Mouse (Mus musculus) lung, adult 18-20 months (tissue): ENCODE results near the gene Kdsr.
"Not testable (repeated sequence)": the region's sequence is repeated elsewhere in the genome, so short reads cannot be mapped to it uniquely, and the experiment has no call there.

Source experiments
- DNase-seq, 2 experiments: peaks; one replicate each; pipeline ENCODE4 v3.0.0; 2022; ENCODE audit warnings: mixed read lengths in 2 of 2

Kdsr gene

GRCm38 (mm10) chr1:106738092-106738491 is 21.4 kb downstream of the Kdsr start:
- no peak for DNase-seq

DNA sequence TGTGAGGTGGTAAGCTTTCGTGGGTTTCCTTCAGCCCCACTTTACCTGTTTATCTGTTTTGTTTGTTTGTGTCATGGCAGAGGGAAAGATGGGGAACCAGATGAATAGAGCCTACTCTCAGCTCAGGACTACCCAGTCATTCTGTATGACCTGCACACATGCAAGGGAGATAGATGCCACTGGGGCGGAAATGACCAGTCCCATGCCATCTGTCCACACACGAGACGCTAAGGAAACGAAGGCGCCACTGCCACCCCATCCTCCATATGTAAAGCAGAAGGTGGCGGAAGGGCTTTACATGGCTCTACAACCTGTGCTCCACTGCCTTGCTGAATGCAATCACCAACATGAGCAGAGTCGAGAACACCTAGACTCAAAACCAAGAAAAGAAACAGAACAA is 23.3 kb downstream of the Kdsr start:
- DNase-seq: no peak

DNA sequence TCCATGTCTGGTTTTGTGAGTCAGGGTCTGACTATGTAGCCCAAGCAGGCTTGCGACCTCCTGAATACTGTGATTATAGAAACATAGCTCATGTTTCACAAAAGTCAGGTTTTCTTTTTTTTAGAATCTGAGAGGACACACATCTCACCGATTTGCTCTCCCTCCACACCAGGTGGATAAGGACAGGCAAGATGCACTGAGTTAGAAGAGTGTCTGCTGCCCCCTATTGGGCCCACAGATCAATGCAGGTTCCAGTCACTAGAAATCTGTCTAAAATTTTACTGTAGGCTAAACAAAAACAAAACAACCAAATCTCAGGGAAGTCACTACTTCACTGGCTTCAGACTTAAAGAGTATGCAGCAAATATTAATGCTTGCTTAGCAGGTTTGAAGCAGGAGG is 23.9 kb downstream of the Kdsr start:
- peak in 1 of 2 experiments; percentile 27 for DNase-seq

DNA sequence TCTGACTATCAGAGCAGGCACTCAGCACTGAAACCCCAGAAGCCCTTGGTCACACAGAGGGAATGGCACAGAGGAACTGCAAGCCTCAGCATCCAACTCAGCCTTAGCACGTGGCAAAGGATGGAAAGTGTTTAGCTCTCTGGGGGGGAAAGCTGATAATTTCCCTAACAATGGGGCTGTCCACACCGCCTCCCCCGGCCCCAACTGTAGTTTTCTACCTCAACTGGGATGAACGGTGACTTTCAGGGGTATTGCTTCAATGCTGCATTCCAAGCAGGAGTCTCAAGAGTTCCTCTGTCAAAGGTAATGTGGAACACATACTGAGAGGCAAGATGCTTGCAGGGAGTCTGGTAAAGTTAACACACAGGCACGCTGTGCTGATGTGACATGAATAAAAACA is 37.5 kb downstream of the Kdsr start:
- DNase-seq: no peak

GRCm38 (mm10) chr1:106717736-106718135 is 41.8 kb downstream of the Kdsr start:
- not testable (repeated sequence) for DNase-seq

GRCm38 (mm10) chr1:106717071-106717601 is 42.4 kb downstream of the Kdsr start:
- DNase-seq: peak; percentile 59 to 70

DNA sequence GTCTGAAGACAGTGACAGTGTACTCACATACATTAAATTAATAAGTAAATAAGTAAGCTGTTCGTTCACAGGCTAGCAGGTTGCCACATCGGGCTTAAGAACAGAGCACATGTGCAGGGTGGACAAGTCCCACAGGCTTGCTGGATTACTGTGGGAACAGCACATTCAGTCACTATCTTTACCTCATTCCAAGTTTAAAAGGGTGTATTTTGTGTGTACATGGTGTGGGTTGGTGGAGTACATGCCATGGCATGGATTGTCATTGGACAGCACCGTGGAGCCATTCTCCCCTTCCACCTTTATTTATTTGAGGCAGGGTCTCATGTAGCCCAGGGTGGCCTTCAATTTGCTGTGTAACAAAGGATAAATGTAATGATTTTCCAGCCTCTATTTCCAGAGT is 43.4 kb downstream of the Kdsr start:
- DNase-seq: no peak

GRCm38 (mm10) chr1:106715111-106716083 is 44.1 kb downstream of the Kdsr start:
- no peak for DNase-seq

DNA sequence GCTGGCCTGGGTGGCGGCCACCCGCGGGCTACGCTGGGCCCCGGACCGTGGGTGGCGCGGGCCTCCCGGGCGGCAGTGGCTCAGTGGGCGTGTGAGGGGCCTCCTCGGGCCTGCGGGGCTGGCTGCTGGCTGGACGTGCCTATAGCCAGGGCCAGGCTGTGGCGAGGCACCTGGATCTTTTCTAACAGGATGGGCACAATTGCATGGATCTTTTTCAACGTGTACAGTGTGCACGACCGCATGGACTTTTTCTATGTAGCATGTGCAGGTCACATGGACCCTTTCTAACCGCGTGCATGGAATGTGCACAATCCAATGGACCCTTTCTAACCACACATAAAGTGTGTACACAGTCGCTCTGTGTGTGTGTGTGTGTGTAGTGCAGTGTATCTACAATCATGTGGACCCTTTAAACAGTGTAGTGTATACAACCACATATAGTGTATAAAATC is 45.0 kb downstream of the Kdsr start:
- no peak for DNase-seq

DNA sequence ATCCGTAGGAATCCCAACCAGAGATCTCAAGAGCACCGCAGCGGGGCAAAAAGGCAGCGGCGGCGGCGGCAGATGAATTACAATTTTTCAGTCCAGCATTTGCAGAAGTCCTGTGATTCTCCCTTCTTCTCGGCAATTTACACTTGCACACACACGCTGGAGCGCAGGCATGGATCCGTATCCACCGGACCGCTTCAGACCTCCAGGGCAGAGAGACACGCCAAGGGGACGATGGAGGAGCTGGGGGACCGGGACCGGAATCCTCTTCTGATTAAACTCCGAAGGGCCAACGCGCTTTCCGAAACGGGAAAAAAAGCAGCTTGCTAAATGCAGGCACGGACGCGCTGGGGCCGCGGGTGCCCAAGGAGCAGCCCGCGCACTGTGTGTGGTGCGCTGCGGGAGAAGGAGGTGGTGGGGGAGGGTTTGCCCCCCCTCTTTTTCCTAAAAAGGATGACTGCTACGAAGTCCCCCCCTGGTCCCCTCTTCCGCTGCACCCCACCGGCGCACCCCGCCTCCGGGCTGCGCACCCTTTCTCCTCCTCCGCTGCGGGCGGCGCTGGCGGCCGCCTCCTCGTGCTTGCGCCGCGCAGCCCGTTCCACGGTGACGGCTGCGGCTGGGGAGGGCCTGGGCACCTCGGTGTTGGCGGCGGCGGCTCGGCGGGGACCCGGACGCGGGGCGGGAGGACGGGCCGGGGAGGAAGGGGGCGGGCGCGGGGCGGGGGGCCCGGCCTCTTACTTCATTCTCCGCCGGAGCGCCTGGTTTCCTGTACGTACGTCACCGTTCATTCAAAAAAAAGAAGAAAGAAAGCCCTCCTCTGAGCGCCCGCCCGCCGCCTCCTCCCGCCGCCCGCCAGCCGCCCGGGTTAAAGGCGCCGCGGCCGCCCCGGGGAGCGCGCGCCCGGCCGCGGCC is 45.7 kb downstream of the Kdsr start, which contains the start of gene Bcl2:
Bcl2 (minus strand) TSS at position 654 of the 909 bp plus-strand sequence.
- peak; percentile 82 to 83 for DNase-seq

DNA sequence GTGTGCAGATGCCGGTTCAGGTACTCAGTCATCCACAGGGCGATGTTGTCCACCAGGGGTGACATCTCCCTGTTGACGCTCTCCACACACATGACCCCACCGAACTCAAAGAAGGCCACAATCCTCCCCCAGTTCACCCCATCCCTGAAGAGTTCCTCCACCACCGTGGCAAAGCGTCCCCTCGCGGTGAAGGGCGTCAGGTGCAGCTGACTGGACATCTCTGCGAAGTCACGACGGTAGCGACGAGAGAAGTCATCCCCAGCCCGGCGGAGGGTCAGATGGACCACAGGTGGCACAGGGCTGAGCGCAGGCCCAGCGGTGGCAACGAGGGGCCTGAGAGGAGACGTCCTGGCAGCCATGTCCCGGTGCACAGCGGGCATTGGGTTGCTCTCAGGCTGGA is 47.2 kb downstream of the Kdsr start:
- DNase-seq: peak; percentile 62 to 65

DNA sequence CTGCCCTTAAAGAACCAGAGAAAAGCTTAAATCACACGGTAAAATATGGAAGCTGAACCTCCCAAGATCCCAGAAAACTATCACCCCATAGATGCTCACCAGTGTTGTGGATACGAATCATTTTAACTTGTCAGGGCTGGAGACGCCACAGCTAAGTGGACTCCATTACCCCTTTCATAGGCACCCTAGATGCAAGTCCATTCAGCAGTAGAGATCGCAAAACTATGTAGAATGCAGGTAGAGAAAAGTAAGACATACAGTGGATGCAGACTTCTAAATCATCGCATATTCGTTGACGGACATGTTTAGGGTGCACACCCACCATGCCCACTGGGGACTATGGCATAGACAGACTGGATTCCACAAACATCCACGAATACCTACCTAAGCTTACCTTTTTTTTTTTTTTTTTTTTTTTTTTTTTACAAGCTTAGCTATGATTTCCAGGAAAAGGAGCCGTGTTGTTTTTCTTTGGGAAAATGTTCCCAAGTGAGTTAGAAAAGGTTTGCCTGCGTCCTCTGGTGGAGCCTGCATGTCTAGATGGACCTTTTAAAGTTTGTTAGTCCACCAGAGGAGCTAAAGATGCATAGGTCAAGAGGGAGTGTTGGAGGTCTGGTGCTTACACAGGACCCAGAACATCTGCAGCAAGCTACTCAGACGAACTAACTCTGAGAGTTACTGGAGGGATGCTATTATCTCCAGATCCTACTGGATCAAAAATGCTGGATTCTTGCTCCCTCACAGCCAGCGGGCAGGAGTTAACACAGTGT is 48.0 kb downstream of the Kdsr start:
- DNase-seq: no peak

DNA sequence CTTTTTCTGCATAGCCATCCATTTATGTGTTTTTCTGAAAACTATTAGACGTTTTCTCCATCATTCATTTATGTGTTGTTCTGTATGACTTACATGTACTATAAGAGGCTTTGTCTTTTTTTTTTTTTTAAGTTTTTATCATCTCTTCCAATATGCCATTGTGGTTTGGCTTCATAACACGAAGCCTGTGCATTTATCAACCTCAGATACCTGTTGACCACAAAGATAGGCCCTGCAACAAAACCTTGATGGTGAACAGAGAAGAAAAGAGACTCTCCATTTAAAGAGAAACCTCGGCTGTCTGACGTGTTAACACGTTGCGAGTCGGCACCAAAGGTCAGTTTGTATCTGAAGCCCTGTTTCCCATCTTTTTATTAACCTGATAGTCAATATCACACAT is 49.3 kb downstream of the Kdsr start:
- DNase-seq: no peak

GRCm38 (mm10) chr1:106707036-106707880 is 52.3 kb downstream of the Kdsr start:
- DNase-seq: no peak

GRCm38 (mm10) chr1:106703183-106703582 is 56.3 kb downstream of the Kdsr start:
- DNase-seq: no peak

DNA sequence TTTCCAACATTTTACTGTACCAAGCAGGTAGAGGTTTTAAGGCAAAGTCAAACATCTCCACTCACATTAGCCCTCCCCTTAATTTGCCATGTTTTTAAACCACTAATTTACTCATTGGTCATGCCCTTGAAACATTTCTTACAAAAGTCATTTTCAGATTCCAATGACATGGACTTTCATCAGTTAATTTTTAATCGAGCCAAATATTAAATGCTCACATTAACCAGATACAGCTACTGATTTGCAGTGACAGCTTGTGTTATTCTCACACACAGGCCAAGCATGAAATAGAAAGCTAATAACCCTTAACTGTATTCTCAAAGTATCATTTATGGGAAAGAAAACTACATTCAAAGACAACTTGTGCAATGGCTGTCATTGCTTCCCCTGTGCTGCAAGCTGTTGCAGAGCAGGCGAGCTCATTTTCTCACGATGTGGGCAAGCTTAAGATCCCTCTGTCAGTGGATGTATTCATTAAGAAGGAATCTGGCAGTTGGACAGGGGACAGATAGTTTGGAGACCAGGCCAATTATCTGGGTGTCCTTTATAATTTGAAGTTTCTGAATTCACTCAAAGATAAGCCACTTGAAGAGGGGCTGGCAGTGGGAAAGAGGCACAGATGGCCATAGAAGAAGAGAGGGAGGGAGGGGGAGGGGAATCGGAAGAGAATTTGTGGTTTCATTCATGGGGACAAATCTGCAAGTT is 56.9 kb downstream of the Kdsr start:
- no peak for DNase-seq

DNA sequence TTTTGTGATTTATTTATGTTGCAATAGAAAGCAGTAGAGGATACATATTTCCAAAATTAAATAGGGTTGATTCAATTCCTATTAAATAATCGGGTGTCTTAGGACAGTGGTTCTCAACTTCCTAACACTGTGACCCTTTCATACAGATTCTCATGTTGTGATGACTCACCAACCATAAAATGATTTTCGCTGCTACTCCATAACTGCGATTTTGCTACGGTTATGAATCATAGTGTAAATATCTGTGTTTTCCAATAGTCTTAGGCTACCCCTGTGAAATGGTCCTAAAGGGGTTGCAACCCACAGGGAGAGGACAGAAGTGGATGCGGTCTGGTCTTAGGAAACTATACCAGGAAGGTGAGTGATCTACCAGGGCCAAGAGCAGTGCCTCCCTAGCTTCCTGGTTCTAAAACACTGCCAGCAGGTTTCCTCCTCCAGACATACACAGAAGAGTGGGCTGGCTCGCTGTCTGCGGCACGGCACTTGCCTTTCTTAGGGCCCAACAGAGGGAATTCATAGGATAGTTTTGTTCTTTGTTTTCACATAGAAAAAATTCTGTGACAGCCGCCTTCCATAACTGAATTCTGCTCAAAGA is 58.9 kb downstream of the Kdsr start:
- DNase-seq: no peak

GRCm38 (mm10) chr1:106696472-106696871 is 63.1 kb downstream of the Kdsr start:
- DNase-seq: no peak

- DNase-seq: no peak
These were observed 63.9 kb downstream of the Kdsr start for GRCm38 (mm10) chr1:106695649-106696048.

DNA sequence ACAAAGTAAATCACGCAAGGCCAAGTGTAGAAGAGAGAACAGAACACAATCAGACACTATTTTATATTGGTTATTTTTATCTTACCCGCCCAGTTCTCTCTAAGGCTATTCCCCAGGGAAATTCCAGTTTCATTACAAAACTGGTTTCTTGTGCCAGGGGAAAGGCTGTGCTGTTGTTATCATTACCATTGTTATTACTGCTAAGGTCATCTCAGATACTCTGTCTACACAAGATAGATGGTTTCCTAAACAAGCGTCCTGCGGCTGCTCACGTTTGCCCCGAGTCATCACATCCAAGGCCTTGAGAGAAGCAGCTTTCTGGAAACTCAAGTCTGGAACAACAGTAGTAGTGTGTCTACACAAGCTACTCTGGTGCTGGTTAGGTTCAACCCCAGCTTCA is 65.2 kb downstream of the Kdsr start:
- DNase-seq: peak in 1 of 2 experiments; percentile 33
